Mouse (Mus musculus) liver, embryonic 15.5 days (tissue): ENCODE results near the gene Rbfox2. TPM values are rescaled to one million over a fixed set of nuclear protein-coding genes. Genes with fewer than 3 reads are reported as not detected.
A peak's percentile ranks its signal among the peaks of the same experiment; 100 is the strongest.
"Not testable (repeated sequence)": the region's sequence is repeated elsewhere in the genome, so short reads cannot be mapped to it uniquely, and the experiment has no call there.

ENCODE experiments used
- ATAC-seq: fragments of 200-750 bp; cut with Nextera tagmentation; 2 replicates; pipeline ENCODE4 v1.8.0; 2017; ENCODE audit warnings: moderate number of reproducible peaks, mild to moderate bottlenecking, moderate library complexity; ENCODE audit not compliant: insufficient read depth
- H3K27ac ChIP-seq: fragments of 300-500 bp; sonication (generic); replicated peaks from 2 replicates; pipeline ENCODE4 v1.5.1; 2015; ENCODE audit warnings: mild to moderate bottlenecking, inconsistent platforms
- H3K27me3 ChIP-seq: fragments of 300-500 bp; sonication (generic); 2 replicates; pipeline ENCODE4 v1.6.1; 2015; ENCODE audit warnings: mild to moderate bottlenecking, inconsistent platforms
- H3K36me3 ChIP-seq: fragments of 300-500 bp; sonication (generic); replicated peaks from 2 replicates; pipeline ENCODE4 v1.6.1; 2015; ENCODE audit warnings: moderate library complexity, mild to moderate bottlenecking, inconsistent platforms
- H3K4me1 ChIP-seq: fragments of 300-500 bp; sonication (generic); replicated peaks from 2 replicates; pipeline ENCODE4 v1.6.1; 2015; ENCODE audit warnings: inconsistent platforms
- H3K4me2 ChIP-seq: fragments of 300-500 bp; sonication (generic); 2 replicates; pipeline ENCODE4 v1.6.1; 2015; ENCODE audit warnings: moderate library complexity, mild to moderate bottlenecking, inconsistent platforms
- H3K4me3 ChIP-seq: fragments of 300-500 bp; sonication (generic); replicated peaks from 2 replicates; pipeline ENCODE4 v1.5.1; 2015; ENCODE audit warnings: mild to moderate bottlenecking, inconsistent platforms
- H3K9ac ChIP-seq: fragments of 300-500 bp; sonication (generic); 2 replicates; pipeline ENCODE4 v1.6.1; 2015; ENCODE audit warnings: moderate library complexity, mild to moderate bottlenecking, inconsistent platforms
- H3K9me3 ChIP-seq: fragments of 300-500 bp; sonication (generic); replicated peaks from 2 replicates; pipeline ENCODE4 v1.6.1; 2016; ENCODE audit warnings: inconsistent platforms
- WGBS: fragments of 180-500 bp; shearing (Covaris S2); methylation state at CpG from one replicate; pipeline ENCODE4 v1.1.7; 2015; ENCODE audit warnings: mixed read lengths; ENCODE audit not compliant: insufficient replicate concordance; 5-methylcytosine and 5-hydroxymethylcytosine counted together
- polyA plus RNA-seq: library from polyadenylated mRNA; unstranded; fragments of >200 nt; fragmentation: Nextera tagmentation; extraction: Ambion mirVana; gene quantifications from 2 replicates; pipeline ENCODE4 v1.2.1, GENCODE M21; 2015

Gene Rbfox2
- polyA plus RNA-seq, 1 experiment from 2014 or later = 9.8 TPM

- WGBS = 8% methylated on average over 18 of the region's 18 CpGs
- Histone ChIP-seq H3K27ac (0 out of 2 replicates have a peak overlapping the region, but pooled peaks have one; percentile 29), H3K36me3 (no peaks in the 10 kb centered on the region), H3K9me3 (no peaks in the 10 kb centered on the region), H3K4me3 (no peak overlapping the region), H3K4me2 (peak overlapping the region; percentile 35; the same call in 1 of the 2 replicates), H3K27me3 (peaks cover 16% of the 10 kb centered on the region), H3K9ac (no peak overlapping the region; the same call in 1 of the 2 replicates), H3K4me1 (peaks cover 27% of the 10 kb centered on the region; the same call in 1 of the 2 replicates)
- no peak for ATAC-seq
These were observed 36.2 kb upstream of the Rbfox2 start for GRCm38 (mm10) chr15:77342962-77343526.

- H3K27me3 ChIP-seq = peaks cover 16% of the 10 kb centered on the region
- H3K4me2 ChIP-seq = no peak overlapping the region
- no peak overlapping the region for H3K27ac ChIP-seq
- 64% methylated on average over 6 of the region's 6 CpGs for WGBS
- no peaks in the 10 kb centered on the region for H3K36me3 ChIP-seq
- H3K4me1 ChIP-seq = peaks cover 27% of the 10 kb centered on the region; the same call in 1 of the 2 replicates
- no peaks in the 10 kb centered on the region for H3K9me3 ChIP-seq
- H3K4me3 ChIP-seq = no peak overlapping the region
- no peak overlapping the region for H3K9ac ChIP-seq
- ATAC-seq = no peak
These were observed 35.2 kb upstream of the Rbfox2 start for GRCm38 (mm10) chr15:77342005-77342404.

GRCm38 (mm10) chr15:77340581-77340980, 33.8 kb upstream of the Rbfox2 start:
- Histone ChIP-seq H3K36me3 (no peaks in the 10 kb centered on the region), H3K27me3 (peaks cover 16% of the 10 kb centered on the region)

GRCm38 (mm10) chr15:77338924-77339429, 32.2 kb upstream of the Rbfox2 start:
- Histone ChIP-seq H3K9ac (no peak overlapping the region), H3K36me3 (no peaks in the 10 kb centered on the region), H3K27ac (peak overlapping the region; percentile 67), H3K9me3 (no peaks in the 10 kb centered on the region), H3K27me3 (peaks cover 16% of the 10 kb centered on the region), H3K4me2 (no peak overlapping the region), H3K4me3 (no peak overlapping the region), H3K4me1 (peaks cover 28% of the 10 kb centered on the region)
- no peak for ATAC-seq
- WGBS = 44% methylated on average over 8 of the region's 8 CpGs

More at GRCm38 (mm10) chr15:77340581-77340980, 33.8 kb upstream of the Rbfox2 start:
- peaks cover 36% of the 10 kb centered on the region for H3K4me1 ChIP-seq
- H3K9me3 ChIP-seq = no peaks in the 10 kb centered on the region
- H3K27ac ChIP-seq = no peak overlapping the region
- no peak overlapping the region for H3K4me2 ChIP-seq
- ATAC-seq = no peak
- no peak overlapping the region for H3K4me3 ChIP-seq
- no peak overlapping the region for H3K9ac ChIP-seq

GRCm38 (mm10) chr15:77338451-77338850, 31.6 kb upstream of the Rbfox2 start:
- H3K36me3 ChIP-seq = no peaks in the 10 kb centered on the region
- ATAC-seq = peak; percentile 77
- H3K27ac ChIP-seq = peak overlapping the region; percentile 67
- 47% methylated on average over 7 of the region's 7 CpGs for WGBS
- H3K4me2 ChIP-seq = peak overlapping the region; percentile 46
- peaks cover 12% of the 10 kb centered on the region for H3K27me3 ChIP-seq
- no peaks in the 10 kb centered on the region for H3K9me3 ChIP-seq
- peak overlapping the region; percentile 22 for H3K4me3 ChIP-seq
- peaks cover 22% of the 10 kb centered on the region for H3K4me1 ChIP-seq
- no peak overlapping the region for H3K9ac ChIP-seq

- H3K36me3 ChIP-seq = no peaks in the 10 kb centered on the region
- H3K4me3 ChIP-seq = peak overlapping the region; percentile 22
- H3K27me3 ChIP-seq = peaks cover 7% of the 10 kb centered on the region
- no peak; the same call in 1 of the 2 replicates for ATAC-seq
- no peaks in the 10 kb centered on the region for H3K9me3 ChIP-seq
- peak overlapping the region; percentile 57 for H3K27ac ChIP-seq
- WGBS = 52% methylated on average over 3 of the region's 3 CpGs
- peak overlapping the region; percentile 46 for H3K4me2 ChIP-seq
- no peak overlapping the region for H3K9ac ChIP-seq
- H3K4me1 ChIP-seq = peaks cover 17% of the 10 kb centered on the region
These were observed 31.1 kb upstream of the Rbfox2 start for GRCm38 (mm10) chr15:77337926-77338325.

- Histone ChIP-seq H3K4me2 (peak overlapping the region; percentile 46), H3K9me3 (no peaks in the 10 kb centered on the region), H3K36me3 (no peaks in the 10 kb centered on the region), H3K9ac (no peak overlapping the region), H3K27me3 (no peaks in the 10 kb centered on the region), H3K4me1 (peaks cover 11% of the 10 kb centered on the region), H3K27ac (no peak overlapping the region; the same call in 1 of the 2 replicates), H3K4me3 (peak overlapping the region; percentile 30; the same call in 1 of the 2 replicates)
- WGBS = 34% methylated on average over 9 of the region's 9 CpGs
- ATAC-seq = no peak
These were observed 30.2 kb upstream of the Rbfox2 start for GRCm38 (mm10) chr15:77336968-77337341.

- peak overlapping the region; percentile 46 for H3K4me2 ChIP-seq
- H3K4me1 ChIP-seq = peaks cover 11% of the 10 kb centered on the region
- H3K4me3 ChIP-seq = peak overlapping the region; percentile 30
- 3% methylated on average over 32 of the region's 32 CpGs for WGBS
- H3K9me3 ChIP-seq = no peaks in the 10 kb centered on the region
- no peaks in the 10 kb centered on the region for H3K36me3 ChIP-seq
- no peak for ATAC-seq
- no peaks in the 10 kb centered on the region for H3K27me3 ChIP-seq
- H3K9ac ChIP-seq = 0 out of 2 replicates have a peak overlapping the region, but pooled peaks have one; percentile 11
- peak overlapping the region; percentile 33; the same call in 1 of the 2 replicates for H3K27ac ChIP-seq
These were observed 29.6 kb upstream of the Rbfox2 start for GRCm38 (mm10) chr15:77336287-77336967.

- not testable (repeated sequence) for H3K4me2 ChIP-seq, H3K9me3 ChIP-seq, H3K4me3 ChIP-seq, ATAC-seq, H3K36me3 ChIP-seq, H3K9ac ChIP-seq, H3K27ac ChIP-seq, H3K27me3 ChIP-seq
- H3K4me1 ChIP-seq = peaks cover 11% of the 10 kb centered on the region
- WGBS = 52% methylated on average over 3 of the region's 3 CpGs
These were observed 28.4 kb upstream of the Rbfox2 start for GRCm38 (mm10) chr15:77335185-77335584.

GRCm38 (mm10) chr15:77332272-77332991, 25.6 kb upstream of the Rbfox2 start:
- 63% methylated on average over 7 of the region's 7 CpGs for WGBS
- H3K4me1 ChIP-seq = peaks cover 8% of the 10 kb centered on the region
- H3K9me3 ChIP-seq = no peaks in the 10 kb centered on the region
- H3K4me3 ChIP-seq = no peak overlapping the region
- H3K27ac ChIP-seq = no peak overlapping the region
- no peak overlapping the region for H3K4me2 ChIP-seq
- ATAC-seq = no peak
- no peak overlapping the region for H3K9ac ChIP-seq
- H3K36me3 ChIP-seq = no peaks in the 10 kb centered on the region
- H3K27me3 ChIP-seq = no peaks in the 10 kb centered on the region

GRCm38 (mm10) chr15:77331444-77331843, 24.6 kb upstream of the Rbfox2 start:
- Histone ChIP-seq H3K9me3 (no peaks in the 10 kb centered on the region), H3K4me2 (no peak overlapping the region), H3K9ac (no peak overlapping the region), H3K27me3 (no peaks in the 10 kb centered on the region), H3K36me3 (no peaks in the 10 kb centered on the region), H3K27ac (no peak overlapping the region), H3K4me1 (peaks cover 5% of the 10 kb centered on the region), H3K4me3 (no peak overlapping the region)
- WGBS = 64% methylated on average over 4 of the region's 4 CpGs
- no peak for ATAC-seq
